Mouse (Mus musculus) myocyte (in vitro differentiated cells): ENCODE measurements at regions not wholly inside any gene's neighbourhood (a gene's known extent, or its start where the extent isn't known, plus 50 kb on each side); places are given as distances from the start of the nearest gene placed in this dataset.

Experiments used
- H3K27me3 ChIP-seq: one replicate; pipeline ENCODE4 v1.6.1; 2011; ENCODE audit not compliant: control insufficient read depth, insufficient read depth, insufficient read length
- H3K36me3 ChIP-seq: one replicate; pipeline ENCODE4 v1.6.1; 2011; ENCODE audit not compliant: control insufficient read depth, insufficient read depth
- H3K4me2 ChIP-seq: one replicate; pipeline ENCODE4 v1.6.1; 2011; ENCODE audit warnings: low read depth, control low read depth
- H3K4me3 ChIP-seq: one replicate; pipeline ENCODE4 v1.5.1; 2011; ENCODE audit warnings: mild to moderate bottlenecking, control low read depth, moderate library complexity
- H3K79me2 ChIP-seq: one replicate; pipeline ENCODE4 v1.6.1; 2011; ENCODE audit not compliant: control insufficient read depth, insufficient read depth
- H3ac ChIP-seq: one replicate; pipeline ENCODE4 v1.6.1; 2011; ENCODE audit not compliant: control insufficient read depth, insufficient read length
- CEBPB ChIP-seq: IDR thresholded peaks from 2 replicates; pipeline ENCODE4 v1.6.1; 2011; ENCODE audit warnings: mild to moderate bottlenecking, moderate library complexity; ENCODE audit not compliant: poor library complexity, insufficient read depth, severe bottlenecking
- E2F4 ChIP-seq: IDR thresholded peaks from one replicate; pipeline ENCODE4 v1.6.1; 2011; ENCODE audit warnings: mild to moderate bottlenecking, control low read depth, moderate library complexity; ENCODE audit not compliant: insufficient read depth
- MAX ChIP-seq: IDR thresholded peaks from one replicate; pipeline ENCODE4 v1.6.1; 2011; ENCODE audit warnings: low read depth, mild to moderate bottlenecking, control low read depth
- MYOD1 ChIP-seq, 3 experiments: IDR thresholded peaks; one replicate each; pipeline ENCODE4 v1.6.1; 2011; ENCODE audit warnings: control low read depth in 2 of 3, low read depth in 2 of 3, mild to moderate bottlenecking in 2 of 3, moderate library complexity in 1 of 3; ENCODE audit not compliant: insufficient read length in 2 of 3, control insufficient read depth in 1 of 3
- MYOG ChIP-seq, 3 experiments: IDR thresholded peaks; one replicate each; pipeline ENCODE4 v1.6.1; 2011; ENCODE audit warnings: control low read depth in 2 of 3, low read depth in 2 of 3, mild to moderate bottlenecking in 2 of 3; ENCODE audit not compliant: insufficient read length in 2 of 3, control insufficient read depth in 1 of 3, insufficient read depth in 1 of 3
- POLR2A ChIP-seq: IDR thresholded peaks from one replicate; pipeline ENCODE4 v1.6.1; 2011; ENCODE audit warnings: low read depth, mild to moderate bottlenecking, control low read depth, moderate library complexity; ENCODE audit not compliant: insufficient read length
- POLR2AphosphoS2 ChIP-seq: IDR thresholded peaks from one replicate; pipeline ENCODE4 v1.6.1; 2011; ENCODE audit warnings: low read depth, control low read depth; ENCODE audit not compliant: insufficient read length
- REST ChIP-seq: IDR thresholded peaks from one replicate; pipeline ENCODE4 v1.6.1; 2011; ENCODE audit warnings: mild to moderate bottlenecking, control low read depth, moderate library complexity; ENCODE audit not compliant: insufficient read depth, insufficient read length
- SRF ChIP-seq: IDR thresholded peaks from one replicate; pipeline ENCODE4 v1.6.1; 2011; ENCODE audit warnings: low read depth; ENCODE audit not compliant: control insufficient read depth, insufficient read length
- TCF12 ChIP-seq: IDR thresholded peaks from one replicate; pipeline ENCODE4 v1.6.1; 2011; ENCODE audit warnings: mild to moderate bottlenecking, control low read depth; ENCODE audit not compliant: poor library complexity, insufficient read depth, severe bottlenecking
- TCF3 ChIP-seq: IDR thresholded peaks from one replicate; pipeline ENCODE4 v1.6.1; 2011; ENCODE audit warnings: low read depth, control low read depth; ENCODE audit not compliant: insufficient read length
- USF1 ChIP-seq: IDR thresholded peaks from one replicate; pipeline ENCODE4 v1.6.1; 2011; ENCODE audit warnings: low read depth, mild to moderate bottlenecking, control low read depth, moderate library complexity

GRCm38 (mm10) chr10:48472927-48473326 is 1315.6 kb downstream of the Grik2 start:
- Histone ChIP-seq H3K4me2 (no peak overlapping the region), H3ac (no peak overlapping the region), H3K27me3 (no peaks in the 10 kb centered on the region), H3K79me2 (no peaks in the 10 kb centered on the region), H3K36me3 (no peaks in the 10 kb centered on the region), H3K4me3 (no peak overlapping the region)
- TF ChIP-seq MYOG (IDR thresholded peaks at IDR 0.05; ENCODE audit: control insufficient read depth in 1 of 3, insufficient read depth in 1 of 3, insufficient read length in 2 of 3, low read depth in 2 of 3) = no peak
- no peak for TF ChIP-seq SRF
- no peak for TF ChIP-seq TCF12
- no peak for TF ChIP-seq CEBPB
- TF ChIP-seq USF1 = no peak
- TF ChIP-seq POLR2A = no peak
- no peak for TF ChIP-seq REST

GRCm38 (mm10) chr10:48443739-48444342 is 1344.7 kb downstream of the Grik2 start:
- no peak overlapping the region for H3K4me3 ChIP-seq
- no peaks in the 10 kb centered on the region for H3K27me3 ChIP-seq
- H3K36me3 ChIP-seq = no peaks in the 10 kb centered on the region
- TF ChIP-seq TCF3 (no peak), USF1 (no peak), POLR2AphosphoS2 (no peak), TCF12 (no peak), E2F4 (no peak), POLR2A (no peak), SRF (no peak), MYOG (IDR thresholded peaks at IDR 0.05; ENCODE audit: control insufficient read depth in 1 of 3, insufficient read depth in 1 of 3, insufficient read length in 2 of 3, low read depth in 2 of 3) (no peak), CEBPB (no peak), REST (no peak), MYOD1 (IDR thresholded peaks at IDR 0.05; ENCODE audit: control insufficient read depth in 1 of 3, insufficient read length in 2 of 3, low read depth in 2 of 3) (no peak), MAX (no peak)
- no peaks in the 10 kb centered on the region for H3K79me2 ChIP-seq
- H3K4me2 ChIP-seq = no peak overlapping the region
- H3ac ChIP-seq = no peak overlapping the region

GRCm38 (mm10) chr10:48433287-48433686 is 1355.3 kb downstream of the Grik2 start:
- no peak overlapping the region for H3ac ChIP-seq
- no peak overlapping the region for H3K4me3 ChIP-seq
- TF ChIP-seq CEBPB (no peak), USF1 (no peak), SRF (no peak), MYOD1 (IDR thresholded peaks at IDR 0.05; ENCODE audit: control insufficient read depth in 1 of 3, insufficient read length in 2 of 3, low read depth in 2 of 3) (no peak), MAX (no peak), REST (no peak), E2F4 (no peak), POLR2A (no peak), TCF12 (no peak), MYOG (IDR thresholded peaks at IDR 0.05; ENCODE audit: control insufficient read depth in 1 of 3, insufficient read depth in 1 of 3, insufficient read length in 2 of 3, low read depth in 2 of 3) (no peak), TCF3 (no peak), POLR2AphosphoS2 (no peak)
- no peaks in the 10 kb centered on the region for H3K36me3 ChIP-seq
- H3K27me3 ChIP-seq = no peaks in the 10 kb centered on the region
- no peaks in the 10 kb centered on the region for H3K79me2 ChIP-seq
- no peak overlapping the region for H3K4me2 ChIP-seq

- Histone ChIP-seq H3ac (no peak overlapping the region), H3K4me3 (no peak overlapping the region), H3K79me2 (no peaks in the 10 kb centered on the region), H3K27me3 (no peaks in the 10 kb centered on the region), H3K4me2 (no peak overlapping the region), H3K36me3 (no peaks in the 10 kb centered on the region)
- TF ChIP-seq MYOD1 (IDR thresholded peaks at IDR 0.05; ENCODE audit: control insufficient read depth in 1 of 3, insufficient read length in 2 of 3, low read depth in 2 of 3) (no peak), TCF12 (no peak), TCF3 (no peak), MYOG (IDR thresholded peaks at IDR 0.05; ENCODE audit: control insufficient read depth in 1 of 3, insufficient read depth in 1 of 3, insufficient read length in 2 of 3, low read depth in 2 of 3) (no peak), POLR2AphosphoS2 (no peak), USF1 (no peak), MAX (no peak), E2F4 (no peak), CEBPB (no peak), REST (no peak), POLR2A (no peak), SRF (no peak)
These were observed 1363.1 kb downstream of the Grik2 start for GRCm38 (mm10) chr10:48425501-48425900.

GRCm38 (mm10) chr10:48405071-48405470 is 1383.5 kb downstream of the Grik2 start:
- H3ac ChIP-seq = no peak overlapping the region
- no peaks in the 10 kb centered on the region for H3K27me3 ChIP-seq
- H3K36me3 ChIP-seq = no peaks in the 10 kb centered on the region
- H3K79me2 ChIP-seq = no peaks in the 10 kb centered on the region
- TF ChIP-seq CEBPB (no peak), POLR2A (no peak), TCF3 (no peak), MYOD1 (IDR thresholded peaks at IDR 0.05; ENCODE audit: control insufficient read depth in 1 of 3, insufficient read length in 2 of 3, low read depth in 2 of 3) (no peak)
- H3K4me2 ChIP-seq = no peak overlapping the region
- no peak overlapping the region for H3K4me3 ChIP-seq
